Mouse (Mus musculus) left cerebral cortex, postnatal 25 days (tissue): ENCODE results near the gene Adgrl1. TPM values are rescaled to one million over a fixed set of nuclear protein-coding genes. Genes with fewer than 3 reads are reported as not detected.

Experiments
- DNase-seq, 2 experiments: peaks; one replicate each; pipeline ENCODE4 v3.0.0; 2022; ENCODE audit warnings: low spot score in 2 of 2, mixed read lengths in 1 of 2
- intact Hi-C: fragments of 180-260 bp; cut with DNase I; formaldehyde crosslinking; loops from one replicate; pipeline ENCODE4 v1.15.1; 2025
- total RNA-seq, 2 experiments: library from RNA; stranded (reverse); gene quantifications; 2 replicates each; pipeline ENCODE4 v1.2.3; 2021

The Adgrl1 gene
- total RNA-seq, 2 experiments from 2014 or later = 415 to 434 TPM

DNA sequence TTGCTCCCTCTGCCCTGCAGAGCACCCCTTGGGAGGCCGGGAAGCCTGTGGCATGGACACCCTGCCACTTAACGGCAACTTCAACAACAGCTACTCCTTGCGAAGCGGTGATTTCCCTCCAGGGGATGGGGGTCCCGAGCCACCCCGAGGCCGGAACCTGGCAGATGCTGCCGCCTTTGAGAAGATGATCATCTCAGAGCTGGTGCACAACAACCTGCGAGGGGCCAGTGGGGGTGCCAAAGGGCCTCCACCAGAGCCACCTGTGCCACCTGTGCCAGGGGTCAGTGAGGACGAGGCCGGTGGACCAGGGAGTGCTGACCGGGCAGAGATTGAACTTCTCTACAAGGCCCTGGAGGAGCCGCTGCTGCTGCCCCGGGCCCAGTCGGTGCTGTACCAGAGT is 38.4 kb downstream of the Adgrl1 start:
- intact Hi-C loops = no loop called here
- no peak for DNase-seq

DNA sequence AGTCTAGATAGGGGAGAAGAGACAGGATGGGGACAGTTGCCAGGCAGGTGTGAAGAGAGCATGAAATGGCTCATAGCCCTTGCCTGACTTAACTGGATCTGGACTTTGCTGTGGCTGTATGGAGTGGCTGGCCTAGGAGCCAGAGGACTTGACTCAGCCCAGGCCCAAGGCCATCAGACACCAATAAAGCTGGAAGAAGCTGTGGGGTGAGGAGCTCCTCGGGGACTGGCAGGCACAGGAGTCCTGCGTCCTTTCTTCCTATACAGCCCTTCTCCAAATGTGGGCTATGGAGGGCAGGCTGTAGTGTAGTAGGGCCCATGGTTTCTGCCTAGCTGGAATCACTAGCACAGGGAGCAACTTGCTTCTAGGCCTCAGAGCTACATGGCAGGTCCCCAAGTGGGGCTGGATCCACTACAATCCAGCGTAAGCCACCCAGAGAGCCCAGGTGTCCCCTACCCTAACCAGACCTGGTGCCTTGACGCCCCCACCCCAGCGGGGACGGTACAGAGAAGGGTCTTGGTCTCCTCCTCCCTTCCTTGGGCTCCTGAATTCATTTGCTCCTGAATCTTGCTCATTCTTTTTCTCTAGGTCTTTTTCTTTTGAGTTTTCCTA is 41.3 kb downstream of the Adgrl1 start:
- intact Hi-C loops = no loop called here
- no peak for DNase-seq

DNA sequence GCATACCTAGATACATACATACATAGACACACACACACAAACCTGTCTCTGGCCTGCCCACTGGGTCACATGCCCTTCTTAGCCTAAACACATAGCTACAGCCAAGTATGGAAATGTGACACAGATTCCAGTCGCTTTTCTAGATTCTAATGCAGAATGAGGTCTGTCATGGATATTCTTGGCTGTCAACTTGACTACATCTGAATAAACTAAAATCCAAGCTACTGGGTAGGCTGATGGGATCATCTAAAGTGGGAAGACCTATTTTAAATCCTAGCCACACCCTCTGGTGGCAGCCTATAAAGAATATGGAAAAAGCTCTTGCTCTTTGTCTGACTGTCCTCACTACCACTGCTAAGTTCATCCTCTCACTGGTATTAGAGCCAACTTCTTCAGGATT is 42.5 kb downstream of the Adgrl1 start:
- intact Hi-C loops = no loop called here

DNA sequence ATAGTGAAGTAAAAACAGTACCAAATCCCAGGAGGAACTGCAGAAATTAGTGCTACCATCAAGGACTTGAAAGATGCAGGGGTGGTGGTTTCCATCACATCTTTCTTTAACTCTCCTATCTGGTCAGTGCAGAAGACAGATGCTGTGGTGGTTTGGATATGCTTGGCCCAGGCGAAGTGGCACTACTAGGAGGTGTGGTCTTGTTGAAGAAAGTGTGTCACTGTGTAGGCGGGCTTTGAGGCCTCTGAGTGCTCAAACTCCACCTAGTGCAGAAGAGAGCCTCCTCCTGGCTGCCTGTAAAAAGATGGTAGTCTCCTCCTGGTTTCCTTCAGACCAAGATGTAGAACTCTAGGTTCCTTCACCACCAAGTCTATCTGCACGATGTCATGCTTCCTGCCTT is 45.6 kb downstream of the Adgrl1 start:
- peak in 1 of 2 experiments; percentile 58 for DNase-seq
- intact Hi-C loops = no loop called here

More for the DNA sequence above, 42.5 kb downstream of the Adgrl1 start:
- peak in 1 of 2 experiments; percentile 75 for DNase-seq

DNA sequence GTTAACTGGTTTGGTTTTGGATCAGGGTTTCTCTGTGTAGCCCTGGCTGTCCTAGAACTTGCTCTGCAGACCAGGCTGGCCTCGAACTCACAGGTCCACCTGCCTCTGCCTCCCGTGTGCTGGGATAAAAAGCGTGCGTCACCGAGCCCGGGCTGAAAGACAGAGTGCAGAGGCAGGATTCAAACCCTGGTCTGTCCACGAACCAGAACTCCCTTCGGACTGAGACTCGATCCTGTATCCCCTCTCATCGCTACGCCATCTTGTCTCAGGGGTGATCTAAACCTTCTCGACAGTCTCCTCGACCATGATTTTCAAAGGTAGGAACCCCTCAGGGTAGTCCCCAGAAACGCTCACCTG is 54.8 kb downstream of the Adgrl1 start:
- intact Hi-C loops = loop anchor here (2.0 kb wide), 3 partner anchors 56 to 230 kb away; no protein-coding TSS in a partner anchor

DNA sequence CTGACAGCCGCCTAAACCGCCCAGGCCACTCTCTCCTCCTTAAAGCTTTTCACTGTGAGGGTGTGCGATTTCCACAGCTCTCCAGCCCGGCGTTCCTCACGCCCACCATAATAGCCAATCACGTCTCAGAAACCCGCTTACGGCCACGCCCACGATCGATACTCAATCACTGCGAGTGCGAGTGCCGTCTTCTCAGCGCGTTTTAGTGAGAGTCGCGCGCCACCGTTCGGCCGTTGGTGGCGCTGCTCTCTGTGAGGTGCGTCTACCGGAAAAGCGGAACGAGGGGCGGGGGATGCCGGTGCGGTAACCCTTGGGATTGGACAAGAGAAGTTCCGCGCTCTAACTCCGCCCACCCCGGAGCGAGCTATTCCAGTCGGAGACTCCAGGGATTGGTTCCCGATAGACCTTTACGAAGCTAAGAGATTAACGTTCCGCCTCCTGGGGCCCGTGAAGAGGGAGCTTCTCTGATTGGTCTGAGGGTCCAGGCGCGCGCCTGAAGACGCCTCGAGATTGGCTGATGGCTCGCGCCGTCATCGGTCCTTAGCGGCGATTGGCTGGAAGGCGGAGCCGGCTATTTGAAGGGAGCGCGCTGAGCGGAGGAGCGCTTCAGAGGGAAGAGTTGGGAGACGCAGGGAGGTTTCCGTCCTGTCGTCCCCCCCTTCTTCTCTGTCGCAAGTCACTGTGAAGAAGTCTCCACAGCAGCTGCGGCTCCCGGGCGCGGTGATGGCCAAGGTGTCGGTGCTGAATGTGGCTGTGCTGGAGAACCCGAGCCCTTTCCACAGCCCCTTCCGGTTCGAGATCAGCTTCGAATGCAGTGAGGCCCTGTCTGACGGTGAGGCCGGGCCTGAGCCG is 55.4 kb downstream of the Adgrl1 start, which contains the start of the genes Gm10644 and Asf1b:
Gene Gm10644, minus strand, starts transcription at position 100 of the 852 bp plus-strand sequence.
Gene Asf1b, plus strand, starts transcription at position 402 of the 852 bp plus-strand sequence.
- intact Hi-C loops = loop anchor here (2.0 kb wide), 3 partner anchors 57 to 231 kb away; no protein-coding TSS in a partner anchor

More for the DNA sequence above, 54.8 kb downstream of the Adgrl1 start:
- DNase-seq = no peak

DNA sequence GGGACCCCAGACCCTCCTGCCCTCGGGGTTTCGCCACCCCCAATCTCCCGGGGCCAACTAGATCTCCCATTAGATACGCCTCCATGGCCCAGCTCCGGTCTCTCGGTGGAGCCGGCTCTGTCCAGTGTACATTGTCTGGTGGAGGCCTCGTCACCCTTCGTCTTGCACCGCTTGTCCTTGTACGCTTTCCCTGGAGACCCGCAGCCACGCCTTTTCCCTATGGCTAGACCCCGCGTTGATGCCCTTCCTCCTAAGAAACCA is 56.0 kb downstream of the Adgrl1 start:
- no peak for DNase-seq
- intact Hi-C loops = loop anchor here (2.0 kb wide), 3 partner anchors 57 to 231 kb away; no protein-coding TSS in a partner anchor

More for the DNA sequence above, 55.4 kb downstream of the Adgrl1 start, which contains the start of the genes Gm10644 and Asf1b:
- peak; percentile 97 to 100 for DNase-seq

DNA sequence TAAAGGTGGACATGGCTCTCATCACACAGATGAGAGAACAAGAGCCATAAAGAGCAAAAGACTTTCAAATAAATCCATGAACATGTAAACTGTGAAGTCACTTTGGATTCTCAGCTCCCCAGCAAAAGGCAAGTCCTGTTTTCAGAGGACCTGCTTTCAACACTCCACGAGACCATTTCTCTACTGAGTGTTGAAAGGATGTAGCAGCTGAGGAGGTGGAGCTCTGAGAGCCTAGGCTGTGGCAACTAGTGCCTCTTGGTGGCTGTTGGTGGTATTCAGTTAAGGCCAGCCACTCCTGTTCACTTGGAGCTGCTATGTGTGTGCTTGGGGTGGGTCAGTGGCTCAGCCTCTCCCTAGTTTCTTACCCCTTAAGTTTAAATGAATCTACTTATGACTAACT is 56.9 kb downstream of the Adgrl1 start:
- DNase-seq = no peak
- intact Hi-C loops = no loop called here

DNA sequence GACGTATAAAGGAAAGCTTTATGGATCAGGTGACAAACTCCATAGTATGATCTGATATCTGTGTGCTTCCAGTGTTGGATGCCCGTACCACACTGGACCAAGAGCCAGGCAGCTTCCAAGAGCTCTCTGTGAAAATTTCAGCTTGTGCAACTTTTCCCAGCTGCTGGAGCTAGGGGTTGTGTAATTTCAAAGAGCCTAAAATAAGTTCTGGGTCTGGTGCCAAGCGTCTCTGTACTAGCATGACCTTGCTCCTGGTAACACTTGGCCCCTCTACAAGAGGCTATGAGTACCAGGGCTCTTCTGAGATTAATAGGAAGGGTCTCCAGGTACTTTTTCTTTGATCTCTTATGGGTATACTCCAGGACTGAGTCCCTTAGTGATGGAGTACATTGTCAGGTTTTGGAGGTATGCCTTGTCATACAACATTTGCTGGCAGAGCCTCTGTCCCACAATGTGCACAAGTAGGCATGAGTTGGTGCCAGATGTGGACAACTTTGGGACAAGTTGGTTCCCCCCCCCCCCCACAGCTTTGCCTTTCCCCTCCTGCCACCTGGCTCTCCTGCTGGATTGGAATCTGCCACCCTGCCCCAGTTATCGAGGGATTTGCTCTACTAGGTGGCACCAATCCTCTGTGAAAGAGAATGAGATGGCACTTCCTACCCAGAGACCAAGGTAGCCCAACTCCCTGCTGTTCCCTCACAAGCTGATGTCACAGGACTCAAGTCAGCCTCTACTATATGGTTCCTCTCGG is 64.3 kb downstream of the Adgrl1 start:
- intact Hi-C loops = no loop called here
- DNase-seq = no peak

DNA sequence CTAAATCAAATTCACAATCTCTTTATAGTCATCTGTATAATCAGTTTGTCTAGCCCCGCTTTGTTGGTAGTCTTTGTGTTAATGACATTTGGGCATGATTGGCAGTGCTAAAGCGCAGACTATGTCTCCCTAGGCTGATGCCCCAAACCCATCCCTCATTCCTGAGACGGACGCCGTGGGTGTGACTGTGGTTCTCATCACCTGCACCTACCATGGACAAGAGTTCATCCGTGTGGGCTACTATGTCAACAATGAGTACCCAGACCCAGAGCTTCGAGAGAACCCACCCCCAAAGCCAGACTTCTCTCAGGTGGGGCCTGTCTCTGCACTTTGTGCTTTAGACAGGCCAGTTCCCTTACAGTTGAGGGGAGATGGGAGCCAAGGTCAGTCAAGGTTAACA is 67.8 kb downstream of the Adgrl1 start:
- intact Hi-C loops = no loop called here
- no peak for DNase-seq

DNA sequence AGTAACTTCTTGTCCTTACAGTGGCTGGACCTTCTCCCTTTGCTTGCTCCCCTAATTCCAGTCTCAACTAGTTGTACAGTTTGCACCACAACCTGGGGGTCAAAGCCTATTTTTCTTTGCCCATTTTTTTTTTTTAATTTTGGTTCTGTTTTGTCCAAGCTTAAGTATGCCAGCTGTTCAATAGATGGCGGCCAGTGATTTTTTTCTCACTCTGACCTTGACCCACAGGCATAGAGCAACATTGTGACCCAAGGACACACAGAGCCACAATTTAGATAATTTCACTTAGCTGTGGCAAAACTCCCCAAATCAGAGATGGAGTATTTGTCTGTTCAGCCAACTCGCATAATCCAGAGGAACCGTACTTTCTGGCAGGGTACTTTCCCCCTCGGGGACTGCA is 71.2 kb downstream of the Adgrl1 start:
- no peak for DNase-seq
- intact Hi-C loops = no loop called here

DNA sequence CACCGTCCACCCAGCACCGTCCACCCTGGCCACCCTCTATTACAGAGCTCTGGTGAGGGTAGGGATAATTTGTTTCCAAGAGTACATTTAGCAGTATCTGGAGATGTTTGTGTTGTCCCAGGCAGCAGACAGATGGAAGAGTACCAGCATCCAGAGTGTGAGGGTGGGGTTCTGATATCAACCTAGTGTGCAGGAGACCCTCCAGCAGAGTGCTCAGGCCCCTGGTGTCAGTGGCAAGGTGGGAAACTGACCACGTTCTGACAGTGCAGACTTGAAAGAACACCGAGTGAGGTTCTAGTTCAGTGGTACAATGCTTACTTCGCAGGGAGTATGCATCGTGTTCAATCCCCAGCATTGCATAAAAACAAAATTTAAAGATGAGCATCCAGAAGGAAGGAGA is 71.8 kb downstream of the Adgrl1 start:
- intact Hi-C loops = loop anchor here (2.0 kb wide), 1 partner anchor 25 kb away; the partner anchor contains the start of gene Samd1

DNA sequence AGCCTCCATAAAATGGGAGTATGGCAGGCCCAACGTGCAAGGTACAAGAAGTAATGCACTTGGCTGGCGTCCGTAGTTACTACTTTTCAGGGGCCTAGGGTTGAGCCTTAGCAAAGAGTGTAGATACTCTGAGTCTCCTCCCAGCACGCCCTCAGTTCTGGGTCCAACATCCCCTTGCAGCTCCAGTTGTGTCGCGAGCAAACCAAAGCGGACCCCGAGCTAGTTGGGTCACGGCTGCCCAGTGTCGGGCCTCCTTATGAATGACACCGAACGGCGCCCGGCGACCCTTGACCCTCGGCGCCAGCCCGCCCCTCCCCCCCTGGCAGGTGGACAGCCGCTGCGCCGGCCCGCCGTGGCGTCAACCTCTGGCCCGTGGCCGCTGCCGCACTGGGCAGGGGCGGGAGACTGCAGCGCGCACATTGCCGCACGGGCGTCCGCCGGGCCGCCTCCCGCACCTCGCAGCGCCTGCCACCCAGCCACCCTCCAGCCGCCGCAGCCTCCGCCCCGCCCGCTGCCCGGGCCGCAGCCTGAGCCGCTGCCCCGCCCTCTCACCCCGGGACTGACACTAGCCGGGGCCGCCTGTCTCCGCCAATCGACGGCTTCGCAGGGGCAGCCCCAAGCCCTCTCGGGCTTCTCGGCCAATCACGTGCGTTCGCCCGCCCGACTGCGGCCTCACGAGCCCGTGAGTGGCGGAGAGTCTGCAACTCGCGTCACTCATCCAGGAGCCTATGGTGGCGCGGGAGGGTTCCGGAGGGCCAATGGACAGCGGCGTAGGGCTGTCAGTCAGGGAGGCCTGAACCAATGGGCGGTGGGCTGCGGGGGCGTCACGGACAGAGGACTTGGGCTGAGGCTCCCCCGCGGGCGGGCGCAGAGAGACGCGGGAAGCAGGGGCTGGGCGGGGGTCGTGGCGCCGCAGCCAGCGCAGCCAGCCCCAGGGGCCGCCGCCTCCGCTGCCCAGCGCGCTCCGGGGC is 72.5 kb downstream of the Adgrl1 start, which contains the start of gene Prkaca:
Gene Prkaca, plus strand, starts transcription at position 844 of the 971 bp plus-strand sequence.
- DNase-seq = peak; percentile 99 to 100
- intact Hi-C loops = loop anchor here (2.0 kb wide), 1 partner anchor 24 kb away; the partner anchor contains the start of gene Samd1

More for the DNA sequence above, 71.8 kb downstream of the Adgrl1 start:
- DNase-seq = no peak

DNA sequence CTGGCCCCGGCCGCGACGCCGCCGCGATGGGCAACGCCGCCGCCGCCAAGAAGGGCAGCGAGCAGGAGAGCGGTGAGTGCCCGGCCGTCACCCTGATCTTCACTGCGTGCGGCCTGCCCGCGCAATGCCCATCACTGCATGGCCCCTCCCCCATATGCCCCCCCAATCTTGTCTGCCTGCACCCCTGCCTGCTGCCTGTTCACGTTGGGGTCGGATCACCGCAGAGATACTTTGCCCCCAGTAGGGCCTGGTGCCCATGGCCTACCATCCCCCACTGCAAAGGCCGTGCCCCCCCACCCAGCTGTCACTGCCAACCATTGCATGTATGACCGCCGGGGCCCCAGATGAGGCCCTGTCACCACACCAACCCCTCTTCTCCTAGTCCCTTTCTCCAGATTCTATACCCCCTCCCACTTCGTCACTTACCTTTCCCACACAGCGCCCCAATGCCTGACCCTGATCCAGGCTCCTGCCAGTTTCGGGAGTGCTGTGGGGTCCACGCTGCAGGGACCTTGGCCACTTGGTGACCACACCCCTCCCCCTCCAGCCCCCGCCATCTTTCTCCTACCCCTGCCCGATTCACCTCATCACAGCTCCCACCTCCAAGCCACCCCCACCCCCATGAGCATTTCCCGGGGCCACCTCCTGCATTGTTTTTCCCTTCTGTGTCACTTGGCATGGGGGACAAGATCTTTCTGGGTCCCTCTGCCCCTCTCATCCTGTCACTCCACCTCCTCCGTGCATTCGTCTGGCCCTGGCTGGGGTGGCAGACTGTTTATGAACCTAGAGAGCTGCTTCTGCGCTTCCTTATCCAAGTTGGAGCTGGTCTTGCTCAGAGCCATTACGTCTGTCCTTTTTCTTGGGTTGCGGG is 73.5 kb downstream of the Adgrl1 start:
- intact Hi-C loops = loop anchor here (2.0 kb wide), 1 partner anchor 23 kb away; the partner anchor contains the start of gene Samd1
- DNase-seq = peak in 1 of 2 experiments; percentile 30

DNA sequence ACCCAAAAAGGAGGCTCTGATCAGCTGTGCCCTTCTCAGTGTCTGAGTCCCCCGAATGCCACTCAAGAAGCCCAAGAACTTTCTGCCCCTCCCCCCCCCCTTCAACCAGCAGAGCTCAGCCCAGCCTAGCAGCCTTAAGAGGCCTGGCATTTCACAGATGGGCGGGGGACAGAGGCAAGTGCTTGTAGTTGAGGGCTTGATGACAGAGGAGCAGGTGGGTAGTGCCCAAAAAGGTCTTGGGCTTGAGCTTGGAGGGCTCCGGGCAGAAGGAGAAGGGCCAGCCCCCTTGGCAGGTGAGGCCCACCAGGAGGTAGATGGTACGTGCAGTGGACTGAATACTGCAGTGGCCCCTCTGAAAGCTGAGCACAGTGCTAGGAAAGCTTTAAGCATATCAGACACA is 74.6 kb downstream of the Adgrl1 start:
- no peak for DNase-seq
- intact Hi-C loops = no loop called here

DNA sequence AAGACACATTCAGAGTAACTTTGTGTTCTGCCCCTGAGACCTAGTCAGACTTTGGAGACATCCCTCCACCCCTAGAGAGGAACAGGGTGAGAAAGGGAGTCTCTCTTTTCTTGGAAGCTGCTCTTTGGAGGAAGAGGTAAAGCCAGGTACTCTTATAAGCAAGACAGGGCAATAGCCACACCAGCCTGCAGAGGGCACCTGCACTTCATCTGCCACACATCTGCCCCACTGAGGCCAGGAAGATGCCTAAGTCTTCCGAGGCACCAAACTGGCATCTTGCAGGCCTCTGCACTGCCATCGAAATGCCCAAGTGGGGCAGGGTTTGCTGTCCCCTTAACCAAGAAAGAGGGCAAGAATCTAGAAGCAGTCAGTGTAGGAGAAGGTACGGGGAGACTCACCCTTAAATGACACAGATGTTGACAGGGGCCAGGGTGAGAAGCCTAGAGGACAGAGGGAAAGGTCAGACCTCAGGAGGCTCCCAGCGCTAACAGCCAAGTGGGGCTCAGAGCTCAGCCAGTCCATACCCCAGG is 76.3 kb downstream of the Adgrl1 start:
- intact Hi-C loops = no loop called here
- no peak for DNase-seq

DNA sequence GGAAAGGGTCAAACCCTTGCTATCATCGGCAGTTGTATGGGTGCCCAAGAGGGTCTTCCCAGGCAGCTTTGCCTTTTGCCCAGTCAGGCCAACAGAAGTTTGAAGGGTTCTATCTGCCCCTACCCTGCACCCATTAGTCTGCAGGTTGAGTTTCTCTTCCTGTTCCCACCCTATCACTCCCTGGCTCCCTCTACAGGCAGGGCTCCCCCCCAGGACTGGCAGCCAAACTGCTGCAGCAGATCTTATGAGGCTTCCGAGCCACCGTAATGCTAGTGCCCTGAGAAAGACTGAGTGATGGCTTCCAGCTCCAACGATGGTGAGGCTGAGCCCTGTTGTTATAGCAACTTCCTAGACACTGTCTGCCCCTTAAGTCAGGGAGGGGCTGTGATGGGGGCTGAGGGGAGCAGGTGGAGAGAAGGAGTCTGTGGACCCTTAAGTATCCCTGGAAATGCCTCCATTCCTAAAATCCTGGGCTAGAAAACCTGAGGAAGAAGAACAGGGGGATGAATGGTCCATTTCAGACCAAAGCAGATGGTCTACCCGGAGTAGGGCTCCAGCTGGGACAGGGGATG is 77.0 kb downstream of the Adgrl1 start:
- intact Hi-C loops = no loop called here

More for the DNA sequence above, 77.0 kb downstream of the Adgrl1 start:
- DNase-seq = no peak
